19 mouse cellular contexts compared by ENCODE assay signal in the genomic region with DNA sequence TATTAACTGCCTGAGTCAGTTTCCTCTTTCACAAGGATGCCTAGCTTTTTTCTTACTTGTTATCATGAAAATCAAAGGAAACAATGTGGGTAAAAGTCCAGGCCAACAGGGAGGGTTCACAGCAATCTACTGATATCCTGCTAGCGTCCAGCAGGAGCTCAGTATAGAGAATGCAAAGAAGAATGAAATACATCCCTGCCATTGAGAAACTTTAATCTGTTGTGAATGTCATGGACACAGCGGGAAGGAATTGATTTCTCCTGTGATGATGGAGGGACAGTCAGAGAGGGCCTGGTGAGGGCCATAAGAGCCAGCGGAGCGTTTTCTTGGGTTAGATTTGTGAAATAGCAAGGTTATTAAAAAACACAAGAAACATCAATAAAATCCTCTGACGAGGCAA. TPM values are rescaled to one million over a fixed set of nuclear protein-coding genes. Genes with fewer than 3 reads are reported as not detected.
DNase-seq lines count a peak whose midpoint lies in the region; ATAC-seq and TF ChIP-seq lines count a peak whose summit lies in the region.
"Had no signal": no experiment of that assay in that cellular context is flagged by ENCODE, and none has a peak within 500 bp of the region (broad histone marks: within the 10 kb centered on the region; RNA-seq: fewer than 3 reads in every experiment).

No protein-coding gene starts in this region.

- ATAC-seq in forebrain, embryonic 13.5 days, result peak; percentile 65; the same call in 1 of the 2 replicates
- no peak; the same call in 1 of the 2 replicates for ATAC-seq in forebrain, embryonic 15.5 days (replicated peaks)
- no peak for ATAC-seq in midbrain, embryonic 14.5 days (ENCODE audit: low FRiP score, low TSS enrichment)
- ATAC-seq in midbrain, postnatal 0 days (ENCODE audit: low FRiP score), result no peak
- ATAC-seq in intestine, postnatal 0 days, result peak; percentile 44; the same call in 1 of the 2 replicates
- ATAC-seq: hindbrain, embryonic 16.5 days had no signal

- TF ChIP-seq CTCF in midbrain, postnatal 0 days (IDR thresholded peaks at IDR 0.05), result no peak
- TF ChIP-seq CTCF in intestine, postnatal 0 days (IDR thresholded peaks at IDR 0.05; ENCODE audit: low read depth), result peak; percentile 31; the same call in 1 of the 2 replicates

- H3K27ac ChIP-seq in forebrain, embryonic 13.5 days, result no peak overlapping the region
- H3K27ac ChIP-seq in forebrain, embryonic 15.5 days (replicated peaks), result no peak overlapping the region
- H3K27ac ChIP-seq in midbrain, embryonic 14.5 days (replicated peaks; ENCODE audit: low read depth, low read length), result no peak overlapping the region
- H3K27ac ChIP-seq in midbrain, postnatal 0 days (ENCODE audit: low read depth, low read length), result no peak overlapping the region
- H3K27ac ChIP-seq in intestine, postnatal 0 days (ENCODE audit: low read depth, low read length), result peak overlapping the region; percentile 81
- H3K27ac ChIP-seq: embryonic facial prominence, embryonic 10.5 days; heart, embryonic 13.5 days had no signal

- no peaks in the 10 kb centered on the region for H3K9me3 ChIP-seq in forebrain, embryonic 13.5 days (replicated peaks)
- H3K9me3 ChIP-seq in forebrain, embryonic 15.5 days, result no peaks in the 10 kb centered on the region
- H3K9me3 ChIP-seq in midbrain, embryonic 14.5 days (ENCODE audit: control insufficient read depth, low read length), result no peaks in the 10 kb centered on the region
- no peaks in the 10 kb centered on the region for H3K9me3 ChIP-seq in midbrain, postnatal 0 days (ENCODE audit: low read length)
- H3K9me3 ChIP-seq in intestine, postnatal 0 days (ENCODE audit: control insufficient read depth), result no peaks in the 10 kb centered on the region
- H3K9me3 ChIP-seq: embryonic facial prominence, embryonic 10.5 days; heart, embryonic 13.5 days had no signal

- H3K4me3 ChIP-seq in forebrain, embryonic 13.5 days, result no peak overlapping the region
- H3K4me3 ChIP-seq in forebrain, embryonic 15.5 days, result no peak overlapping the region
- H3K4me3 ChIP-seq in midbrain, embryonic 14.5 days (replicated peaks; ENCODE audit: low read depth, low read length), result no peak overlapping the region
- no peak overlapping the region for H3K4me3 ChIP-seq in midbrain, postnatal 0 days (ENCODE audit: low read depth, low read length)
- no peak overlapping the region for H3K4me3 ChIP-seq in intestine, postnatal 0 days (ENCODE audit: low read depth, low read length)
- H3K4me3 ChIP-seq: embryonic facial prominence, embryonic 10.5 days; gastrocnemius, adult 2 months; heart, embryonic 13.5 days had no signal

- no peaks in the 10 kb centered on the region for H3K36me3 ChIP-seq in forebrain, embryonic 13.5 days (ENCODE audit: poor library complexity, severe bottlenecking)
- no peaks in the 10 kb centered on the region for H3K36me3 ChIP-seq in forebrain, embryonic 15.5 days
- H3K36me3 ChIP-seq in midbrain, embryonic 14.5 days (ENCODE audit: control insufficient read depth, insufficient read depth, low read length), result no peaks in the 10 kb centered on the region
- H3K36me3 ChIP-seq in midbrain, postnatal 0 days (ENCODE audit: insufficient read depth, low read length), result no peaks in the 10 kb centered on the region
- H3K36me3 ChIP-seq in intestine, postnatal 0 days (ENCODE audit: control insufficient read depth, insufficient read depth), result no peaks in the 10 kb centered on the region
- H3K36me3 ChIP-seq: embryonic facial prominence, embryonic 10.5 days; heart, embryonic 13.5 days had no signal

- no peak overlapping the region for H3K4me2 ChIP-seq in forebrain, embryonic 13.5 days
- H3K4me2 ChIP-seq in forebrain, embryonic 15.5 days (replicated peaks), result no peak overlapping the region
- H3K4me2 ChIP-seq in midbrain, embryonic 14.5 days (ENCODE audit: low read length), result no peak overlapping the region
- H3K4me2 ChIP-seq in midbrain, postnatal 0 days (ENCODE audit: low read depth, low read length, poor library complexity, severe bottlenecking), result no peak overlapping the region
- no peak overlapping the region for H3K4me2 ChIP-seq in intestine, postnatal 0 days (replicated peaks; ENCODE audit: low read depth)
- H3K4me2 ChIP-seq: heart, embryonic 13.5 days had no signal

- 0 out of 2 replicates have a peak, but pooled peaks cover 4% of the 10 kb centered on the region for H3K27me3 ChIP-seq in forebrain, embryonic 13.5 days
- no peaks in the 10 kb centered on the region for H3K27me3 ChIP-seq in forebrain, embryonic 15.5 days
- no peaks in the 10 kb centered on the region for H3K27me3 ChIP-seq in midbrain, embryonic 14.5 days (ENCODE audit: control insufficient read depth, insufficient read depth, low read length)
- H3K27me3 ChIP-seq in midbrain, postnatal 0 days (ENCODE audit: insufficient read depth, low read length), result no peaks in the 10 kb centered on the region
- H3K27me3 ChIP-seq in intestine, postnatal 0 days (replicated peaks; ENCODE audit: control insufficient read depth, insufficient read depth, low read length), result no peaks in the 10 kb centered on the region
- H3K27me3 ChIP-seq: heart, embryonic 13.5 days had no signal

- H3K4me1 ChIP-seq in forebrain, embryonic 13.5 days, result peaks cover under 1% of the 10 kb centered on the region; the same call in 1 of the 2 replicates
- H3K4me1 ChIP-seq in forebrain, embryonic 15.5 days, result no peaks in the 10 kb centered on the region
- no peaks in the 10 kb centered on the region for H3K4me1 ChIP-seq in midbrain, embryonic 14.5 days (ENCODE audit: control insufficient read depth, insufficient read depth, low read length)
- no peaks in the 10 kb centered on the region for H3K4me1 ChIP-seq in midbrain, postnatal 0 days (ENCODE audit: insufficient read depth, low read length)
- 0 out of 2 replicates have a peak, but pooled peaks cover 13% of the 10 kb centered on the region for H3K4me1 ChIP-seq in intestine, postnatal 0 days (replicated peaks; ENCODE audit: control insufficient read depth, insufficient read depth, low read length)
- H3K4me1 ChIP-seq: embryonic facial prominence, embryonic 10.5 days; heart, embryonic 13.5 days had no signal

- 59% methylated on average over 5 of the region's 5 CpGs for WGBS in forebrain, embryonic 13.5 days
- WGBS in forebrain, embryonic 15.5 days, result 63% methylated on average over 5 of the region's 5 CpGs
- WGBS in midbrain, embryonic 14.5 days, result 41% methylated on average over 5 of the region's 5 CpGs
- WGBS in midbrain, postnatal 0 days, result 34% methylated on average over 5 of the region's 5 CpGs
- 57% methylated on average over 5 of the region's 5 CpGs for WGBS in intestine, postnatal 0 days

- no peak overlapping the region for H3K9ac ChIP-seq in forebrain, embryonic 13.5 days
- H3K9ac ChIP-seq in forebrain, embryonic 15.5 days (replicated peaks), result no peak overlapping the region
- H3K9ac ChIP-seq in midbrain, embryonic 14.5 days (replicated peaks; ENCODE audit: low read length), result no peak overlapping the region
- no peak overlapping the region for H3K9ac ChIP-seq in midbrain, postnatal 0 days (replicated peaks; ENCODE audit: low read length, poor library complexity, severe bottlenecking)
- H3K9ac ChIP-seq in intestine, postnatal 0 days (ENCODE audit: low read depth, low read length), result no peak overlapping the region
- H3K9ac ChIP-seq: heart, embryonic 13.5 days had no signal

- peak; percentile 4 for DNase-seq in midbrain, embryonic 14.5 days
- no peak for DNase-seq in midbrain, postnatal 0 days (ENCODE audit: low spot score)
- peak; percentile 23 for DNase-seq in yolk sac, embryonic 10.5 days (ENCODE audit: low spot score)
- no peak for DNase-seq in cerebellum, adult 9-11 months
- DNase-seq in adrenal gland, adult 18-20 months (ENCODE audit: low spot score in 2 of 2), result no peak
- DNase-seq: cerebellum, adult 18-20 months; cerebellum, postnatal 10 days; gastrocnemius, postnatal 25 days; heart, postnatal 36 days had no signal

RNA-seq across cellular contexts. Expression of a gene that starts 60.0 kb away (rescaled TPM):
- polyA plus RNA-seq in forebrain, embryonic 13.5 days (2015; fragmentation: Nextera tagmentation; extraction: Ambion mirVana), result 0.84 and 0.96 TPM in 2 replicates
- polyA plus RNA-seq in forebrain, embryonic 15.5 days (2015; fragmentation: Nextera tagmentation; extraction: Ambion mirVana), result 1.7 and 1.9 TPM in 2 replicates
- 2.3 and 3.1 TPM in 2 replicates for polyA plus RNA-seq in midbrain, embryonic 14.5 days (2014; fragmentation: Nextera tagmentation; extraction: Ambion mirVana)
- total RNA-seq in midbrain, postnatal 0 days (2014; rRNA removed), result 11.2 and 12.1 TPM in 2 replicates
- 1.5 and 2.0 TPM in 2 replicates for polyA plus RNA-seq in midbrain, postnatal 0 days (2015; fragmentation: Nextera tagmentation; extraction: Ambion mirVana)
- polyA plus RNA-seq in intestine, postnatal 0 days (2015; fragmentation: Nextera tagmentation; extraction: Ambion mirVana), result 17.6 and 18.6 TPM in 2 replicates
- total RNA-seq in adrenal gland, adult 18-20 months (2021), result 10 to 100 TPM in 1 of 2 experiments, 1 to 10 TPM in 1; 8.7 to 12.8 TPM
- total RNA-seq: granulocyte monocyte progenitor cell, adult 5-6 weeks; MEL had no signal
- polyA plus RNA-seq: C2C12 had no signal

Comparison
In these comparisons a context has a peak if more than half of its experiments do, and no peak if none do; other contexts are left out.
1. ATAC-seq: peak in forebrain, embryonic 13.5 days (single experiment) and intestine, postnatal 0 days (single experiment); none in forebrain, embryonic 15.5 days (single experiment), midbrain, embryonic 14.5 days (single experiment) and midbrain, postnatal 0 days (single experiment).
2. DNase-seq: peak in midbrain, embryonic 14.5 days (single experiment) and yolk sac, embryonic 10.5 days (single experiment); none in midbrain, postnatal 0 days (single experiment), cerebellum, adult 9-11 months (single experiment) and adrenal gland, adult 18-20 months (0 of 2).